Mouse (Mus musculus): ENCODE measurements around the gene Trim52.

DNA sequence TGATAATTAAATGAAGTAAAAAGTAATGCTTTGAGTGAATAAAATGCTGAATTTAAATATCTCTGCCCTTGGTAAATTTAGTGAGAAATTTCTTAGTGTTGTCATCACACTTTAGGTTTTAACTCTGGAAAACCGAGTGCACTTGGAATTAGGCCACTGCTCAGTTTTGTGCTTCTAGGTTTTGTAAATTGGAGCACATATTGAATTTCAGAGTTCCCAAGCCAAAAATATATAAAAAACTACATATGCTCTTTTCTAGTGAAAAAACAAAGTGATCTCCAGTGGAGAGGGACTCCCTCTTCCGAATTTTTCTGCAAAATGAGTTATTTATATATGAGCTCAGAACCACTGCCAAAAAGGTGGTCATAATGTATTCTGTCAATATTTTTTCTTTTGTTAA is 45.2 kb downstream of the Trim52 start:
- TF ChIP-seq POLR2A (IDR thresholded peaks at IDR 0.05; ENCODE audit: low read depth, low read length) (no peak), CTCF (IDR thresholded peaks at IDR 0.05; ENCODE audit: extremely low read depth, insufficient read depth, insufficient read length, insufficient replicate concordance) (no peak)
